Mouse (Mus musculus): ENCODE results near the gene Oip5.

- TF ChIP-seq CTCF (IDR thresholded peaks at IDR 0.05; ENCODE audit: extremely low read depth, insufficient read depth, insufficient read length, insufficient replicate concordance) (no peak), POLR2A (IDR thresholded peaks at IDR 0.05; ENCODE audit: low read depth, low read length) (no peak)
Measured at GRCm38 (mm10) chr2:119596781-119597330, 21.4 kb downstream of the Oip5 start.
